Mouse (Mus musculus): ENCODE results near the gene Zfp462.
"Not testable (repeated sequence)": the region's sequence is repeated elsewhere in the genome, so short reads cannot be mapped to it uniquely, and the experiment has no call there.

The Zfp462 gene

GRCm38 (mm10) chr4:54944921-54945430 lies at the start of gene Zfp462:
Gene Zfp462, plus strand, starts transcription at chr4:54945048.
- peak; percentile 71 for DNase-seq

DNA sequence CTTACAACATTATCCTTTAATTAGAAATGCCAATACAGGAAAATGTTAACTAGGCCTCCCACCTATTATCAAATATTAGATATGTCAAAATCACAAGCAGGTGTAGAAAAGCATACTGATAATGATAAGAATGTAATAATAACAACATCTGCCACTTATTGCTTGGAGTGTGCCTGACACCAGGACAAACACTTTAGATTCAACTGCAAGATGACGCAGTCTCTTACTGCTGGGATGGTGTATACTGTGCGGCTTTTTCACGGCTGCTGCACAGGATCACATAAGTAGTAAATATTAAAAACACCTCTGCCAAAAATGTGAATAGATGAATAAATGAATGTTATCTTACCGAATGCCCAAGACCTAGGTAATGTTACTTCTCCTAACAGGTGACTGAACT lies 48.8 kb upstream of the Zfp462 start:
- DNase-seq, result no peak

- DNase-seq, result no peak
Measured at GRCm38 (mm10) chr4:54904641-54905040, 40.2 kb upstream of the Zfp462 start.

DNA sequence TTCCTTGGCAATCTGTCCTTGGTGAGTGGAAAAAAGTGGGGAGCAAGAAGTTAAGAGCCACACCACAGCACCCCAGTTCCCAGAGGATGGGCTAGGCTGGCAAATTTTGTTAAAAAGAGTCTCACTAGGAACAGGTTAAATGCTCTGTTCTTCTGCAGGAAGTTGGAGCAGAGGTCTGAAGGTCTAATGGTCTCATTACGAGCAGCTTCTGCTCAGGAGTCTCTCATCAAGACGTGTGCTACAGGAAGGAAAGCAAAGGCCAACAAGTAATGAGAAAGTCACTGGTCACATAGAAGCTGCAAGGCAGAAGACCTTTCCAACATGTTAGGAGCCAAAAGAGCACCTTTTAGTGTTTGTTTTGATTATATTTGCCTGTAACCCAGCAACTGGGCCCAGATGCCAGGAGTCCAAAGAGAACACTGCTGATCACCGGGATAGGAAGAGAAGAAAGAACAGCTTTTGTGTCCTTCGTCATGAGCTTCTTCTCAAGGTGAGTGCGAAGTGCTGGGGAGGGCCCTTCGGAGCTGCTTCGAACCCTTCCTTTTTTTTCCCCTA lies 39.4 kb upstream of the Zfp462 start:
- DNase-seq, result no peak

DNA sequence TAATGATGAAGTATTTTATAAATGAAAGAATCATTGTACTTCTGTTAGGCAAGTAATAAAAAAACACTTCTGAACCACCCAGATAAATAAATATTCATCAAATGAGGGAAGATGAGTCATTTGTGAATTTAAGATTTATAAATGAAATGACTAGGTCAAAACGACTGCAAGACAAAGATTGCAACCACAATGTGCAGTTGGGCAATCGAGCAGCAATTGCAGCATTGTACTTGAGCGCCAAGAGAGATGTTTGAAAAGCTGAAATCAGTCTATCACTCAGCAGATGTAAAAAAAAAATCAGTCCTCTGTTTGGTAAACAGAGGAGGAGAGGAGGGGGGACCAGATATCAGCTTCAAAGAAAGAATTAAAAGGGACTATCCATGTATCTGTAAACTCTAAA lies 34.5 kb upstream of the Zfp462 start:
- DNase-seq, result no peak

GRCm38 (mm10) chr4:54918276-54918675 lies 26.6 kb upstream of the Zfp462 start:
- no peak for DNase-seq

- no peak for DNase-seq
Measured at GRCm38 (mm10) chr4:54923386-54923785, 21.5 kb upstream of the Zfp462 start.

GRCm38 (mm10) chr4:54924306-54924705 lies 20.5 kb upstream of the Zfp462 start:
- DNase-seq, result peak; percentile 17

GRCm38 (mm10) chr4:54926456-54926855 lies 18.4 kb upstream of the Zfp462 start:
- not testable (repeated sequence) for DNase-seq

GRCm38 (mm10) chr4:54927321-54928062 lies 17.4 kb upstream of the Zfp462 start:
- not testable (repeated sequence) for DNase-seq

- no peak for DNase-seq
Measured at GRCm38 (mm10) chr4:54929686-54930085, 15.2 kb upstream of the Zfp462 start.

GRCm38 (mm10) chr4:54932668-54933067 lies 12.2 kb upstream of the Zfp462 start:
- DNase-seq, result no peak

GRCm38 (mm10) chr4:54937161-54937560 lies 7.7 kb upstream of the Zfp462 start:
- DNase-seq, result peak; percentile 22

DNA sequence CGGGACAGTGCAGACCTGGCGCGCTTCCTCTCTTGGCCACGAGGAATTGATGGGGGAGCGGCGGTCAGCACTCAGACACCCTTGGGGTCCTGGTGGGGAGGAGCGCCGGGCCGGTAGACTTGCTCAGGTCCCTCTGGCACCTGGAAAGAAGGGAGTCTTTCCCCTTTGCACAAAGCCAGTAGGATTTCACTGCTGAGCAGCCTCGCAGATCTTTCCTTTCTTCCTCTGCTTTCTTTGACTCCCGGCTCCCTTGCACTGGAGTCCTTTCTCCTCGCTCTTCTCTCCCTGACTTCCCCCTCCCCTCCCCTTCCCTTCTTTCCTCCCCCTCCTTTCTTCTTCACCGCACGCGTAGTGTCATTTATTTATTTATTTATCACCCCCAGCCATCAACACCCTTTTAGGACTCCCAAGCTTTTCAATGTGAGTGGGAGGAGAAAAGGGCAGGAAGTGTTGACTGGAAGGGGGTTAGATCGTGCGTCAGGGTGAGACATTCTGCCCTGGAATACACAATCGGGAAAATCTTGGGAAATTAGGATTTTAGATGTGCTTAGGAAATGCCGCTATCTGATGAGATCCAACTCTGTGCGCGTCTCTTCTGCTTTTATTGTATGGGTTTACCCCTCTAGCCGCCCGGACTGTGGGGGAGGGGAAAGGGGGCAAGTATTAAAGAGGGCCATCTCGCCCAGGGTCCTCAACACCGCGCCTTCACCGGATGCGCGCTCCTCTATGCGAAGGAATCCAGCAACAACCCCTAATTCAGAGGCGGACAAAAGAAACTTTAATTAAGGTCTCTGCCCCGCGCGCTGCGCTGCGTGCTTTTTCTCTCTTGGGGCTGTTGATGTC lies 976 bp downstream of the Zfp462 start:
- no peak for DNase-seq

GRCm38 (mm10) chr4:54946662-54947055 lies 1.8 kb downstream of the Zfp462 start:
- no peak for DNase-seq

- peak; percentile 19 for DNase-seq
Measured at GRCm38 (mm10) chr4:54947056-54947990, 2.5 kb downstream of the Zfp462 start.

DNA sequence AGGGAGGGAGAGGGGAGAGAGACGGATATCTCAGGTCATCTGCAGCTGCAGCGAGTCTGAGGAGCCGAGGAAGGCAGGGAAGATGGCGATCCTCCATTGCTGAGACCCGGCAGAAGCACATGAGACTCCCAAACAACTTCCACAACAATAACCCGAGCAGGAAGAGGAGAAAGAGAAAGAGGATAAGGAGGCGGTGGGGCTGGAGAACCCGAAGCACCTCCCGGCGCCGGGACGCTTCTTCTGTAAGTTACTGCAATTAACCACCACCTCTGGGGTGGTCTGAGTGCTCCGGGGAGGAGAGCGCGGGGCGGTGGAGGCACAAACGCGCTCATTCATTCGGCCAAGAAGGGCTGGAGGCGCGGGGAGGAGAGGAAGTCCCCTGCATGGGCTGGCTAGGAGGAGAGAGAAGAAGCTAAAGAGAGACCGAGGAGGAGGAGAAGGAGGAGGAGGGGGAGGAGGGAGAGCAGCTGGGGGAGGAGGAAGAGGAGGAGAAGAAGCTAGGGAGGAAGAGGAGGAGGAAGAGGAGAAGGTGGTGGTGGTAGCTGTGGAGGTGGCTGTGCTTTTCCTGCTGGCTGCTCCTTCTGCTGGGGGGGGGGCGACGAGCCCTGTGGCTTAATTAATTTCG lies 3.3 kb downstream of the Zfp462 start:
- DNase-seq, result peak; percentile 18

DNA sequence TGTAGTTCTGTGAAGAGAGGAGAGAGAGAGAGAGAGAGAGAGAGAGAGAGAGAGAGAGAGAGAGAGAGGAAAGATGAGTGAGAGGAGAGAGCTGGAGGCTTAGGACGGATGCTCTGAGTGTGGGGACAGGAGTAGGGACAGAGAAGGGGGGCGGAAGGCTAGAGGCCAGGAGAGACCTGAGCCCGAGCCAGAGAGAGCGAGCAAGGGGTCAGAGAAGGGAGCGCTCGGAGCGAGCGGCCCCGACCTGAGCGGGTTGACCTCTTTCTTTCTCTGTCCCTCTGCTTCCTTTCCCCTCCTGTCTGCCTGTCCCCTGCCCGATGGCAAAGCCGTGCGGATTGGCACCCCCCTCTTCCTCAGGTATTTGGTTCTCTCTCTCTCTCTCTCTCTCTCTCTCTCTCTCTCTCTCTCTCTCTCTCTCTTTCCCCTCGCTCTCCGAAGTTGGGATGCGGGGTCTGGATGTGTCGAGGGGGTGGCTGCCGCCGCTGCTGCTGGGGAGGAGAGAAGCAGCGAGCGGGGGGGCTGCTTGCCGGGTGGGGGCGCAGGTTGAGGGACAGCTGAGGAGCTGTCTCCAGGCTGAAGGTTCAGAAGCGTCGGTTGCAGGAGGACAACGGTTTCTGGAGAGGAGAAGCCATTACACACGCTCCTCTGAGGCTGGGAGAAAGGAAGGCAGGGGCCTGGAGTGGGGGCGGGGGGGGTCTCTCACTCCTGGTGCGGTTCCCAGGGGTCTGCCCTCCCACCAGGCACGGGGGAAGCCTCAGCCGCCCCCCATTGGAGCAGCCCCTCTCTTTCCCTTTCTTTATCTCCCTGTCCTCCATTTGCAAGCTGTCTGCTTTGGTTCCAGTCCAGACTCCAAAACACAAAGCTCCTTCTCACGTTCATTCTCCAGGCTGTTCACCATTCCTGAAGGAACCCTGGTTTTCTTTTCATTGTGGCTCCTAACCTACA lies 4.0 kb downstream of the Zfp462 start:
- DNase-seq, result no peak

- no peak for DNase-seq
Measured at GRCm38 (mm10) chr4:54949561-54949940, 4.7 kb downstream of the Zfp462 start.

- DNase-seq, result no peak
Measured at GRCm38 (mm10) chr4:54950136-54950535, 5.3 kb downstream of the Zfp462 start.

GRCm38 (mm10) chr4:54950866-54951265 lies 6.0 kb downstream of the Zfp462 start:
- DNase-seq, result no peak
